Mouse (Mus musculus) liver, adult 2 months (tissue): ENCODE results near the gene Gm13283. TPM values are rescaled to one million over a fixed set of nuclear protein-coding genes. Genes with fewer than 3 reads are reported as not detected.
"Not testable (repeated sequence)": the region's sequence is repeated elsewhere in the genome, so short reads cannot be mapped to it uniquely, and the experiment has no call there.

Experiments
- DNase-seq: peaks from one replicate; pipeline ENCODE4 v3.0.0-alpha.2; 2011; ENCODE audit warnings: low read depth, low spot score; ENCODE audit errors: extremely low read depth
- H3K27ac ChIP-seq: fragments of 200-500 bp; replicated peaks from 2 replicates; pipeline ENCODE4 v1.5.1; 2012; ENCODE audit warnings: low read depth, mild to moderate bottlenecking, control low read depth, inconsistent platforms, low read length; ENCODE audit not compliant: insufficient read depth
- H3K27me3 ChIP-seq: fragments of 200-500 bp; 2 replicates; pipeline ENCODE4 v1.6.1; 2012; ENCODE audit warnings: mild to moderate bottlenecking, moderate library complexity, low read length, inconsistent platforms; ENCODE audit not compliant: control insufficient read depth, insufficient read depth
- H3K36me3 ChIP-seq: fragments of 200-500 bp; 2 replicates; pipeline ENCODE4 v1.6.1; 2012; ENCODE audit warnings: low read length, inconsistent platforms; ENCODE audit not compliant: control insufficient read depth, insufficient read depth
- H3K4me1 ChIP-seq: fragments of 200-500 bp; 2 replicates; pipeline ENCODE4 v1.6.1; 2011; ENCODE audit warnings: low read length; ENCODE audit not compliant: control insufficient read depth, insufficient read depth
- H3K4me3 ChIP-seq: fragments of 200-500 bp; 2 replicates; pipeline ENCODE4 v1.5.1; 2011; ENCODE audit warnings: low read depth, mild to moderate bottlenecking, control low read depth, low read length, moderate library complexity; ENCODE audit not compliant: insufficient read depth
- H3K79me2 ChIP-seq: fragments of 200-500 bp; 2 replicates; pipeline ENCODE4 v1.6.1; 2012; ENCODE audit warnings: inconsistent platforms, mild to moderate bottlenecking, low read length, moderate library complexity; ENCODE audit not compliant: control insufficient read depth, insufficient read depth
- H3K9ac ChIP-seq: fragments of 200-500 bp; 2 replicates; pipeline ENCODE4 v1.6.1; 2012; ENCODE audit warnings: low read depth, mild to moderate bottlenecking, control low read depth, inconsistent platforms, low read length
- CTCF ChIP-seq: fragments of 200-500 bp; IDR thresholded peaks from 2 replicates; pipeline ENCODE4 v1.5.1; 2011; ENCODE audit warnings: low read depth, low read length, control low read depth
- POLR2A ChIP-seq: fragments of 200-500 bp; IDR thresholded peaks from 2 replicates; pipeline ENCODE4 v1.6.1; 2011; ENCODE audit warnings: low read length, control low read depth; ENCODE audit not compliant: insufficient read depth; ENCODE audit errors: extremely low read depth
- WGBS: fragments of 180-500 bp; shearing (Covaris S2); methylation state at CpG from one replicate; pipeline ENCODE4 v1.1.7; 2018; 5-methylcytosine and 5-hydroxymethylcytosine counted together
- polyA plus RNA-seq: library from polyadenylated mRNA; depleted of rRNA; stranded (reverse); fragments of >200 nt; gene quantifications from 2 replicates; pipeline ENCODE4 v1.2.3, GENCODE M21; 2012; rRNA removed
- total RNA-seq: library from RNA; depleted of rRNA; stranded (reverse); fragments of >200 nt; gene quantifications from 2 replicates; pipeline ENCODE4 v1.2.3, GENCODE M21; 2014; rRNA removed

Gm13283 gene
- not detected in 2 replicates for total RNA-seq
- polyA plus RNA-seq: not detected in 2 replicates

DNA sequence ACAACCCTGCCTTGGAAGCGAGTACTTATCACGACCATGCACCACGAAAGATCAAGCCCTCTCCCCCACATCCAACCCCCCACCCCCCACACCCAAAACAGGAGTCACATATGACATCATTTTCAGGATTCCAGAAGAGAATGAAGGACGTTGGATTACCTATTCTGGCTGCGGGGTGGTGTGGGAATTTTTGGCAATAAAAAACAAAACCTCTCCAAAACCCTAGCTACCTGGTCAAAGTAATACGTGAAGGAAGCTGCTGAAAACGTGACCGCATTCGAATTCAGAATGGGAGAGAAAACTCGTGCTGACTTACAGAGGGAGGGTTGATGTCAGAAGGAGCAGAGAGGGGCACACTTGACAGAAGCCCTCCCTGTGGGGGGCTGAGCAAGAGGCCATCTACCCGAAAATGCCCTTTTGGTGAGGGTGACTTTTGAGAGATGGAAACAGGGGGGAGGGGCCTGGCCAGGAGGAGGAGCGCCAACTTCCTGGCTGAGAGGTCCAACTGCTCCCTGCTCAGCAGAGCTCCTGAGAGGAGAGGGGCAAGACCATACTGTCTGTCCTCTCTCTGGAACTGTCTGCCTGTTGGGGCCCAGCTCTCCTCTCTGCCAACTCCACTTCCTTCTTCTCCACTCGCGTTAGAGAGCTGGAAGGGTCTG, at the start of gene Gm13283:
Gm13283 (plus strand) TSS at position 510 of the 659 bp plus-strand sequence.
- not testable (repeated sequence) for H3K27me3 ChIP-seq, H3K79me2 ChIP-seq, H3K36me3 ChIP-seq, H3K4me1 ChIP-seq, DNase-seq
- Histone ChIP-seq H3K9ac (0 out of 2 replicates have a peak within 1 kb of the TSS, but pooled peaks have one; percentile 67), H3K27ac (peak within 1 kb of the TSS; percentile 43; the same call in 1 of the 2 replicates), H3K4me3 (peak within 1 kb of the TSS; percentile 9; the same call in 1 of the 2 replicates)
- WGBS: 19% methylated on average over 11 of the region's 14 CpGs

DNA sequence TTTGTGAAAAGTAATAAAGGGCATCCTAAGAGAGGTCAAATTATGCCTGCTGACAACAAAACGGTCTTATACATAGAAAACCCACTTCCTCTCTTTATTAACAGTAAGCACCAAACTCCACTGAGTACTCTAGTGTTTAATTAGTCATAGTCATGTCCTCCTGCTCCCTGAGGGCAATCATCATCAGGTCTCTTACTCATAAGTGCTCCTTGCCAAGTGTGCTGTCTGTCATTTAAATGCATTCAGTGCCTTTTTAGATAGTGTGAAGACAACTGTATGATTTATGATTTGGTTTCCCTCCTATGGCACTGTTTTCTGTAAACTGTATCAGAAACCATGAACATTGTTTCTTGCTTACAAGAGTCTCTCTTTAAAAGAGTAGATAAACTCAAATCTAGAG, 45.6 kb upstream of the Gm13283 start:
- no peak for DNase-seq
- Histone ChIP-seq H3K4me3 (no peak overlapping the region), H3K79me2 (peaks cover 7% of the 10 kb centered on the region; the same call in 1 of the 2 replicates), H3K36me3 (peaks cover 17% of the 10 kb centered on the region), H3K27me3 (no peaks in the 10 kb centered on the region), H3K9ac (no peak overlapping the region), H3K27ac (no peak overlapping the region), H3K4me1 (peaks cover 12% of the 10 kb centered on the region)
- WGBS: 59% methylated on average over 1 of the region's 1 CpGs
- TF ChIP-seq CTCF (no peak), POLR2A (no peak)

DNA sequence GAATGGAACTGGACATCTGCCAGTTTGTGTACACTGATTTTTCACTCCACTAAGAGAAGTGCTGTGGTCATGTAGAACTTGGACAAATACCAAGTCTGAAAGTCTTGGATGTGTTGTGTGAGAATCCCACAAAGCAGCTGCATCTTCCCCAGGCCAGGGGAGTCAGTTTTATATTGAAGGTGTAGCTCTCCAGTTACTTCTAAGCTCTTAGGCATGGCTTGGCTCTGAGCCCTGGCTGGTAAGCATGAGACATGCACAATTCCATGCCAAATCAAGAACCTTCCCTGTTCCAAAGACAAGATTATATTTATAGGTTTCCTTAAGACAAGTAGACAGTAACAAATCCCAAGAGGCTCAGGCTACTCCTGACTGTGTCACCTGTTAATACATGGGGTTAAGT, 44.9 kb upstream of the Gm13283 start:
- H3K9ac ChIP-seq: no peak overlapping the region
- DNase-seq: no peak
- TF ChIP-seq POLR2A (no peak), CTCF (no peak)

GRCm38 (mm10) chr4:88718715-88719114, 41.2 kb upstream of the Gm13283 start:
- H3K27ac ChIP-seq: no peak overlapping the region
- WGBS: 3% methylated on average over 1 of the region's 1 CpGs
- H3K4me1 ChIP-seq: peaks cover 26% of the 10 kb centered on the region
- peak overlapping the region; percentile 53; the same call in 1 of the 2 replicates for H3K9ac ChIP-seq
- peak; percentile 79 for DNase-seq
- H3K4me3 ChIP-seq: 0 out of 2 replicates have a peak overlapping the region, but pooled peaks have one; percentile 29
- H3K36me3 ChIP-seq: peaks cover 21% of the 10 kb centered on the region
- no peaks in the 10 kb centered on the region for H3K27me3 ChIP-seq
- peaks cover 19% of the 10 kb centered on the region; the same call in 1 of the 2 replicates for H3K79me2 ChIP-seq
- TF ChIP-seq POLR2A (no peak), CTCF (no peak)

More for the DNA sequence above, 44.9 kb upstream of the Gm13283 start:
- H3K79me2 ChIP-seq: peaks cover 7% of the 10 kb centered on the region; the same call in 1 of the 2 replicates
- H3K27me3 ChIP-seq: no peaks in the 10 kb centered on the region
- H3K27ac ChIP-seq: no peak overlapping the region
- H3K4me1 ChIP-seq: peaks cover 16% of the 10 kb centered on the region
- peaks cover 19% of the 10 kb centered on the region for H3K36me3 ChIP-seq
- no peak overlapping the region for H3K4me3 ChIP-seq

DNA sequence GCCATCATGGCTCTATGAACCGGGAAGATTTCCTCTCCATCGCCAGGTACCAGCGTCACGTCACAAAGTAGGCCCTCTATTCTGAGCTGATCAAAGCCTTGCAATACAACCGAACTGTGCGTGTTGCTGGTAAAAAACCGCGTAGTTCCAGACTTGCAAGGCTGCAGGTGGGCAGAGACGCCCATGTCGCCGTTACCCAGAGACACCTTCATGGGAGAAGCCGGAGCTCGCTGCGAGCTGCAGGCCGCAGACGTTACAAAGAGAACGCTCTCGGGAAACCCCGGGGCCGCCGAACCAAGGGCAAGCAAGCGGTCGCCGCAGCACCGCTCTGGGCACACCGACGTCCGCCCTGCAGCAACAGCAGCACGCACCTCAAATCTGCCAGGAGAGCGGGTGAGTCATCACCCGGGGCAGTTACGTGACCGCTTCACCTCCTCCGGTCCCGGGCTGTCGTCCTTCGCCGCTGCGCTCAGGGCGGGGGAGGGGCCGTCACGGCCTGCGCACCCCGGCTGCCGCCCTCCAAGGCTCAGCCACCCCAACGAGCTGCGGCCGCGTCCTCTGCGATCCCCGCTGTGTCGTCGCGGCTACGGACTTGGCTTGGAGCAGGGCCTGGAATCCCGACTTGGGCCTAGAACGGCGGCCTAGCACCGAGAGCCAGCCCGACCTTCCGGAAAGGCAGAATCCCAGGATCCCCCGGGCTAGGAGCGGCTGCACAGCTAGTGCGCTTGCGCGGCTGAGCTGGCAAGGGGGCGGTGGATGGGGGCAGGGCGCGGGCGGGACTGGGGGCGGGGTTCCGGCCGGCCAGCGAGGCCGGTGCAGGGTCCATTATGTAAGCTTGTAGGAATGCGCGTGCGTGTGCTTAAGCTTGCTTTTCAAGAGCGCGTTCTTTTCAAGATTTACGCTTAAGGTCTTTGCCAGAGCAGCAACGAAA, 37.9 kb upstream of the Gm13283 start, which contains the start of the genes Gm26566 and Klhl9:
Gm26566 (plus strand) TSS at position 15 of the 931 bp plus-strand sequence.
Klhl9 (minus strand) TSS at position 675 of the 931 bp plus-strand sequence.
- TF ChIP-seq POLR2A (peak; percentile 93), CTCF (no peak)
- peaks cover 18% of the 10 kb centered on the region for H3K4me1 ChIP-seq
- DNase-seq: peak; percentile 96
- no peaks in the 10 kb centered on the region for H3K27me3 ChIP-seq
- under 1% methylated on average over 82 of the region's 82 CpGs for WGBS
- peak within 1 kb of the TSS; percentile 99 for H3K27ac ChIP-seq
- peak within 1 kb of the TSS; percentile 99 for H3K9ac ChIP-seq
- peaks cover 15% of the 10 kb centered on the region; the same call in 1 of the 2 replicates for H3K79me2 ChIP-seq
- H3K4me3 ChIP-seq: peak within 1 kb of the TSS; percentile 95
- H3K36me3 ChIP-seq: peaks cover 9% of the 10 kb centered on the region
